Mouse (Mus musculus): ENCODE measurements around the gene Zfp575.

DNA sequence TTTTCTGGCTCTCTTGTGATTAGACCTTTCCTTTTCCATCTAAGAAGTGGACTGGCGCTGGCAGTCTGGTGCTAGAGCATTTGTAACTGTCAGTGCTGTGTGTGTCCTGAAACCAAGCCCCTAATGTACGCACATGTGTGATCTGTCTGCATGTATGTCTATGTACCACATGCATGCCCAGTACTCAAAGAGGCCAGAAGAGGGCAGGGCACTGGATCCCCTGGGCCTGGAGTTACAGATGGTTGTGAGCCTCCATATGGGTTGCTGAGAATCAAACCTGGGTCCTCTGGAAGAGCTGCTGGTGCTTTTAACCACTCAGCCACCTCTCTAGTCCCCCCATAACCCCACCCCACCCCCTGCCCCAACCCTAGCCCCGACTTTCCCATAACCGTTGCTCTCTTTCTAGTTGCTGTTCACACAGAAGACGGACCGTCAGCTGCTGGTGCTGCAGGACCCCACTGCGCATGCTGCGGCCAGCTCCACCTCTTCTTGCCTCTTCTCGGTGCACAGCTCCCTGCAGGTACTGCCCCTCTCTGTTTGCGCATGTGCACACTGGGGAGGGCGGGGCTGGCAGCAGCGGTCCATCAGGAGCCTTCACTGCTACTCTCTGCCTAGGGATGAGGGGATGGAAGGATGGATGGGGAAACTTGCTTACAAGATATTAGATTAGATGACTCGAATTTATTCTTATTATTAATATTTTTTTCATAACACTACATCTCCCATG lies 32.4 kb upstream of the Zfp575 start:
- peak; percentile 41 for TF ChIP-seq CTCF (conservative IDR thresholded peaks at IDR 0.05; ENCODE audit: low read length)
- no peak for TF ChIP-seq NANOG (IDR thresholded peaks at IDR 0.05; ENCODE audit: borderline replicate concordance, low read length)

Data from E14TG2a.4 (cell line).